Mouse (Mus musculus) heart, postnatal 0 days (tissue): ENCODE measurements around the gene Trappc10.

ENCODE experiments used
- CTCF ChIP-seq: IDR thresholded peaks from 2 replicates; pipeline ENCODE4 v1.5.1; 2016; ENCODE audit warnings: antibody characterized with exemption, control low read depth, low read depth
- EP300 ChIP-seq: IDR thresholded peaks from 2 replicates; pipeline ENCODE4 v1.6.1; 2016; ENCODE audit warnings: antibody characterized with exemption, low read depth

DNA sequence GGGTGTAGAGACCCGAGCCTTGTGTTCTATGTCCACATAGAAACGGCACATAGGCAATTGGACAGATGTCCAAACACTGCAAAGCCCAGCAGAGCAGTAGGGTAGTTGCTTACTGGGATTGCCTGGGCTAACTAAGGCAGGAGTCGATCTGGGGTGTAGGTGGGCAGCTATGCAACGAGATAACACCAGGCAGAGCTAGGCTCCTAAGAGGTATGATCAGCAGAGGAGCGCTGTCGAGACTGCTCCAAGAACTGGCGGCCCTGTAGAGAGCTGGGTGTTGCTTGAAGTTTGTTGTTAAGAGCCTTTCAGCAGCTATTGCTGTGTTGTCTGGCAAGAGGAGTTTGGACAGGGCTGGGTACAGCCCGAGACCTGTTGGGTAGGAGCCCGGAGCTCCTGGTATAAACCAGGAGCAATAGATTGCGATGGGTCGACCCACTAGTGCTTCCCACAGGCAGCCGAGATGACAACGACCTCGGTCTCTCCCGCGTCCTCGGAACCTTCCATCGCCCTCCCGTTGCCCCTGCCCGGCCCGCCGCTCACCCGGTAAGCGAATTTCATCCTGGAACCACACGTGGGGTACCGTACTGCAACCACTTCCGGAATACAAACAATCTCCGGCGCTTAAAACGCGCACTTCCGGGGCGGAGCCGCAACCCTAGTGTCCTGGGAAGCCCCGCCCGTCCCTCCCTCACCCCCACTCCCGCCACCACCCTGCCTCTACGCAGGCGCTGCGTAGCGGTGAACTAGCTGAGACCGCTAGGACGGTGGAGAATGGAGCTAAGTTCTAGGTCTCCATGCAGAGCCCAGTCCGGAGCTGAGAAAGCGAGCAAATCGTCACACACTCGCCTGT lies 59.7 kb downstream of the Trappc10 start, which contains the start of gene Pwp2:
- no peak for TF ChIP-seq CTCF
- TF ChIP-seq EP300, result no peak
